Mouse (Mus musculus) B cell, adult 2 months (primary cell): Measurements from ENCODE around the gene Gm20521.
"Not testable (repeated sequence)": the region's sequence is repeated elsewhere in the genome, so short reads cannot be mapped to it uniquely, and the experiment has no call there.

Experiments
- DNase-seq, 2 experiments: peaks; one replicate each; pipeline ENCODE4 v3.0.0; 2022

Gene Gm20521

DNA sequence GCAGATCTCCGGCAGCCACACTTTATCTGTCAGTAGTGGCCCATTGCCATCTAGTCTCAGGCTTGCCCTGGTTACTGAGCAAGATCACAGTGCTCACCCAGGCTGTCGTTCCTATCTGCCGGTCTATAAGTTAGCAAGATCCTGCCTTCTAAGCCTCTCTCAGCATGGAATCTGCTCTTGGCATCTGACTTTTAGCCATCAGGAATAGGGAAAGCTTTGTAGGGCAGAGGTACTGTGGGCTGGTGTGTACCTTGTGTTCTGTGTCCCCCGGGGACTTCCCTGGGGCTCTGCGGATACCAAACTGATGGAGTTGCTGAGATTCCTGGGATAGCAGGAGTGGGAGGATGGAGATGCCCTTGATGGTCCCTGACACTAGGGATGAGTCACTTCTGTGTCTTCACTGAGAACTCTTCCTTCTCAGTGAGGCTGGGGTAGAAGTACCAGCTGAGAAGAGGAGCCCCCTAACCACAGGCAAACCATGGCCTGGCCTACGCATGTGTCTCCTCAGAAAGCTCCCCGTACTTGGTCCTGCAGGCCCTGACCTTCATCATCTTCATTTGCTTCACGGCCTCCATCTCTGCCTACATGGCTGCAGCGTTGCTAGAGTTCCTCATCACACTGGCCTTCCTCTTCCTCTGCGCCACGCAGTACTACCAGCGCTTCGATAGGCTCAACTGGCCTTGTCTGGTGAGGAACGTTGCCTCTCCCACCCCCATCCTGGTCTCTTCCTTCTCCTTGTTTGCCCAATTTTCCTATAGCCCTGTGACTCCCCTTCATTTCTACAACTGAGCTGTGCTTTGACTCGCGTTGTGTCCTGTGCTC is 54.3 kb downstream of the Gm20521 start:
- no peak for DNase-seq

DNA sequence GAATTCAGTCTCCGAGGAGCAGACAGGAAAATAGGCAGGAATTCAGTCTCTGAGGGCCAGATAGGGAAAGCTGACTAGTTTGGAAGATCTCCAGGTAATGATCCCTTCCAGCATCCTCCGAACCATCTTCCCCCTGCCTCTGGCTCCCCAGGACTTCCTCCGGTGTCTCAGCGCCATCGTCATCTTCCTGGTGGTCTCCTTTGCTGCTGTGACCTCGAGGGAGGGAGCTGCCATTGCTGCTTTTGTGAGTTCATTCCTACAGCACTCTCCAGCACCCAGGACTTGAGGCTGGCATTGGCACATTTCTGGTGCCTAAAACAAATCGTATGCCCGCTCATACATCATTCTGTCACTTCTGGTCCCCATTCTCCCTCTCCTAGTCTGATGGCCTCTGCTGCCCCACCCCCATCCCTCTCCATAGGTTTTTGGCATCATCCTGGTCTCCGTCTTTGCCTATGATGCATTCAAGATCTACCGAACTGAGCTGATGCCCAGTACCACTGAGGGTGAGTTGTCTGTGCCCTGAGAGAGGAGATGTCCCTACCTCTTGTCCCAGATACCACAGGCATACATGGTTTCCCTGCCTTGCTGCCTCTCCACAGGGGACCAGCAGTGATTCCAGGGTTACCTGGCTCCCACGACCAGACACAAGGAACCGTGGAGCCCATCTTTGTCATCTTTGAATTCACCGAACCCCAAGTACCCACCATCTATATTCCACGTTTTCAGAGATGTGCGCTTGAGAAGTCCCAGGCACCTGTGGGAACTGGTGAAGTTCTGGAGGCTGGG is 55.4 kb downstream of the Gm20521 start:
- no peak for DNase-seq

DNA sequence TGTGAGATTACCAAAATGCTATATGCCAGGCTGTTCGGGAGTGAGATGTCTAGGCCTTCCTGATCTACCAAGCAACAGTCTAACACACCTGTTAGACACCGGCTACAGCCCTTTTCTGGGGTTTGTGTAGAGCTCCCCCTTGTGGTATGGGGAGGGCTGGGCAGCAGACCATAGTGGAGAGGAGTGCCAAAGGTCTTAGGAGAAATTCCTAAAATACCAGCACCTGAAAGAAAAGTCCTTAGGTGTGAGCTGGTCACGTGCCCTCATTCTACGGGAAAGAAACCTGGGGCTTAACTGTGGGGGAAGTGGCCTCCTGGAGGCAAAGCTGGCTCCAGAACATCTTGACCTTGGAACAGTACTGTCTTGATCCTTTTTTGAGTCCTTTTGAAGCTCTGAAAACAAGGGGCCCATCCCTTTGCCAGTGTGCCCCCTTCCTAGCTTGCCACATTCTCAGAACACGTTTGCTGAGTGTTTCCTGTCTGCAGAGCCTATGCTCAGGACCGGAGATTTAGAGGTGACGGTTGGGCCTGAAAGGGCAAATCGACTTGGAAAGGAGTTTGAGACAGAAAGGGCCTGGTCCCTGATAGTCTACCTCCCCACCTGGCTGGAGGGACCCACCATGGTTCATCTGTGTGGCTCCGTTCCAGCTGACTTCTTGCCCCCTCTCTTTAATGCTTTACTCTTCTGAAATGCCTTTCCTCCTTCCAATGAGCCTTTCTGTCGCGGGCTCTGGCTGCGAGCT is 56.4 kb downstream of the Gm20521 start:
- DNase-seq: peak; percentile 80

DNA sequence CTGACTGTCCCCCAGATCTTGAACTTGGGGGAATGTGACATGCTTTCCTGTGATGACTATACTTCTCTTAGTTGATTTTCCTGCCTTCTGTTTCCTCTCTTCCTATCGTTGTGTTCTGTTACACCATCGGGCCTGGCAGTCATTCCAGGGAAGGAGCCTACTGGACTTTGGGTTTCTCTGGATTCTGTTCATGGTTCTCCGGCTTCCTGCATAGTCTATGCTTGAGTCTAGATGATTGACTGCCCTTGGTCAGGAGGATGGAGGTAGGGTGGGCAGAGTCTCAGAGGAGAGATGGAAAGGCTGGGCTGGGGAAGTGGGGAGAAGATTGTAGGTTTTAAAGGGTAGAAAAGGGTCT is 56.9 kb downstream of the Gm20521 start:
- no peak for DNase-seq

DNA sequence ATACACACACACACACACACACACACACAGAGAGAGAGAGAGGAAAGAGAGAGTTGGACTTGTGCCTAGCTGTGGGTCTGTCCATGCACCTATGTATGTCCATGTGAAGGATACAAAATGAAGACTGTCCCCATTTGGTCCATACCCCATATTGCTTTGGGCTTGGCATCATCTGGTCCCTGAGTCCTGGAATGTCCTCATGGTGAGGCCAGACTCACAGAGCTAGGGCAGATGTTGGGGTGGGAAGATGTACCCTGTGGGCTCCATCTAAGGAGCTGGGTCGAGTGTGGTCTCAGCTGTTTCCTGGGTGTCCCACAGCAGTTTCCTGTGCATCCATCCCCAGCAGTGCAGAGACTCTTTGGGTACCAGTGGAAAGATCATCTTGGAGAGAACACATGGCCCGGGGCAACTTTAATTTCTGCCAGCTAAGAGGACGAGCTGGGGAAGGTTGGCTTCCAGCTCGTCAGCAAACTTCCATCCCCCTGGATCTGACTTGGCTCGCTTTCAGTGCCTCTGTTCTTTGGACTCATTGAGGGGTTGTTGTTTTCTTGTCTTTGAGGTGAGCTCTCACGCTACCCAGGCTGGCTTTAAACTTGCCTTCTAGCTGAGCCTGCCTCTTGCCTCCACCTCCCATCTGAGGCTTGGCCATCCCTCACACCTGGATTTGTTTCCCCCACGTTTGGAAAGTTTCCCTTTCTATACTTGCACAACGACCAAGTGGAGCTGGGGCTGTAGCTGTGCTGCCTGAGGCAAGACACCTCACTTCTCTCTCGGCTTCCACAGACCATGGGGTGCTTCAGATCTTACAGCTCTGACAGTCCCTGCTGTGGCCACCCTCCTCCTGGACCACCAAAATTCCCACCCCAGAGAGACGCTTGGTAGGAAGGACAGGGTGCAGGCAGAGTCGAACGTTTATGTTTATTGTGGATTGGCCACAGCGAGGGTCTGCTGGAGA is 58.1 kb downstream of the Gm20521 start:
- DNase-seq: no peak

DNA sequence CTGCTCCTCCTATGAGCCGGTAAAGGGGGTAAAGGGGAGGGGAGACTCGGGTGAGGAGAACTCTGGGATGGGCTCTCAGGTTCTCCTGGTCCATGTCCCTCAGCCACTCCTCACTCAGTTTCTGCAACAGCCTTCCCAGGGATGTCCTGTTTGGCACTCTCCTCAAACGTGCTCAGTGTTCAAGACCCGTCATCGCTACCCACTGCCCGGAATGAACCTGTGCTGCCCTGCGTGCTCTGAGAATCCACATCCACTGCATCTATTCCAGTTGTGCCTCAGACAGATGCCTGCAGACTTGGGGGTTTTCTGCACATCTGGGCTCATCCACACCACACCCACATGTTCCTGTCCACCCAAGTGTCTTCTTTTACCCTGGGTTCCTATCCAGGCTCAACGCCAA is 59.2 kb downstream of the Gm20521 start:
- DNase-seq: no peak

DNA sequence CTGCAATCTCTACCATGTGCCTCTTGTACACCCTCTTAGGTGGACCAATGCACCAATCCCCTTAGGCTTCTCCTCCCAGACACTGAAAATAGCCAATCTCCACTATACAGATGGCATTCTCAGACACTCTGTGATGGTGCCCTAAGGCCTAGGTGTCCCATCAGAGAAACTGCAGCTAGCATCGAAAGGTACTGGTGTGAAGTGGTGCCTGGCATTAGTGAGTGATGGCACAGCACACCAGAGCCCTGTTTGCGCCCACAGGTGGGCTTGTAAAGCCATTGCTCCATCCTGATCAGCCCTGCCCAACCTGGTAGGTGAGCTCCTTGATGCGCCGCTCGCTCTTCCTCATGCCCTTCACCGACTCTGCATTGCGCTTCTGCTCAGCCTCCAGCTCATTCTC is 60.7 kb downstream of the Gm20521 start:
- DNase-seq: no peak

DNA sequence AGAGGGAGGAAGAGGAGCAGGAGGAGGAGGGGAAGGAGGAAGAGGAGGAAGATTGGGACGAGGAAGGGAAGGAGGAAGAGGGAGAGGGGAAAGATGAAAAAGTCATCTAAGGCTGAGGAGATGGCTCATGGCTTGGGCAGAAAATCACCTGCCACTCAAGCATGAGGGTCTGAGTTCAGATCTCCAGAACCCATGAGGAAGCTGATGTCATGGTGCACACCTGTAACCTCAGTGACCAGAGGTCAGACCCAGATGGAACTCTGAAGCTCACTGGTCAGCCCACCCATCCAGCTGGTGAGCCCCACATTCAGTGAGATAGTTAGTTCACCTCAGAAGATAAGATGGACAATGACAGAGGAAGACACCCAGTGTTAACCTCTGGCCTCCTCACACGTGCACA is 61.7 kb downstream of the Gm20521 start:
- no peak for DNase-seq

DNA sequence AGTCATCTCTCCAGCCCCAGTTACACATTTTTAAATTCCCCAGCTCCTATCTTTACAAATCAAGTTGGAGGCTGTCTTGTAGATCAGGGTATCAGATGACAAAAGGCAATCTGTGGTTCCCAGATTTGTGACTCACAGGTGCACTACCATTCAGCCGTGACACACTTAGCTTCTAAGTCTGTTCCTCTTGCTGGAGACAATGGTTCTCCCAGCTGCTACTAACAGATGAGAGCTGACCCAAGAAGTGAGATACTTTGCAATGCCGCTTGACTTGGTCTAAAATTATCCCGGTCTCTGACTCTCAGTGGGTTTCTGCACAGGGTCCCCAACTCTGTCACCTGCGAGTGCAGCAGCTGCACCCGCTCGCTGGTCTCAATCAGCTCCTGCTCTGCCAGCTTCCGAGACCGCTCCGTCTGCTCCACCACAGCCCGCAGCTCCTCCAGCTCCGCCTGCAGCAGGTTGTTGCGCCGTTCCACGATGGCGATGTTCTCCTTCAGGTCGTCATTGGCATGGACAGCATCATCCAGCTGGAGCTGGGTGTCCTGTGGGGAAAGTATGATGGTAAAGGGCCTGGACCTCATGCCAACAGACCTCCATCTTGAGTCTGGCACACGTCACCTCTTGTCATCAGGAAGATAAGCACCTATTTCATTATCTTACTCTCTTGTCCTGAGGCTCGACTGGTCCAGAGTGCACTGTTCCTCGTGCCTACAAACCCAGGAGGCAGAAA is 62.9 kb downstream of the Gm20521 start:
- DNase-seq: no peak

DNA sequence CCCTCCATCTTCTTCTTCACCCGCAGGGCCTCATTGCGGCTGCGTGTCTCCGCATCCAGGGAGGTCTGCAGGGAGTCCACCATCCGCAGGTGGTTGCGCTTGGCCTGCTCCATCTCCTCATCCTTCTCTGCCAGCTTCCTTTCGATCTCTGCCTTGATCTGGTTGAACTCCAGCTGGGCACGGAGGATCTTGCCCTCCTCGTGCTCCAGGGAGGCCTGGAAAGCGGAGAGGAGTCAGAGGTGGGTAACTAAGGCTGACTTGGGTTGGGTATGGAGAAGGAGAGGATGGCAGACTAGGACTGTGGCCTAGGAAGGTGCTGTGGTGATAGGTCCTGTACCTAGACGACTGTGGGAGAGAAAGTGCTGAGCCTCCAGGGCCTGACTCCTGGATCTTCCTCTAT is 63.8 kb downstream of the Gm20521 start:
- not testable (repeated sequence) for DNase-seq
